Mouse (Mus musculus): Measurements from ENCODE around the gene Mcub.

GRCm38 (mm10) chr3:129967874-129968273 lies 2.1 kb downstream of the Mcub start:
- TF ChIP-seq CTCF (IDR thresholded peaks at IDR 0.05; ENCODE audit: low read depth) (no peak), EP300 (optimal IDR thresholded peaks at IDR 0.05) (no peak)

Measured in stomach, postnatal 0 days (tissue).